Mouse (Mus musculus): ENCODE data around the gene H2-DMa. TPM values are rescaled to one million over a fixed set of nuclear protein-coding genes. Genes with fewer than 3 reads are reported as not detected.
A peak's percentile ranks its signal among the peaks of the same experiment; 100 is the strongest.

The H2-DMa gene
- polyA plus RNA-seq, 1 experiment from 2014 or later, result 15.2 TPM

- 0 out of 2 replicates have a peak, but pooled peaks cover 5% of the 10 kb centered on the region for H3K27me3 ChIP-seq (replicated peaks; ENCODE audit: control insufficient read depth, insufficient read depth, low read length)
- no peak overlapping the region for H3K4me3 ChIP-seq (ENCODE audit: low read depth, low read length)
- no peaks in the 10 kb centered on the region for H3K36me3 ChIP-seq (ENCODE audit: control insufficient read depth, insufficient read depth)
- peak; percentile 63 for TF ChIP-seq CTCF (IDR thresholded peaks at IDR 0.05; ENCODE audit: low read depth)
- no peak overlapping the region for H3K9ac ChIP-seq (ENCODE audit: low read depth, low read length)
- no peak overlapping the region for H3K27ac ChIP-seq (ENCODE audit: low read depth, low read length)
- no peak for ATAC-seq
- no peaks in the 10 kb centered on the region for H3K9me3 ChIP-seq (ENCODE audit: control insufficient read depth)
- H3K4me2 ChIP-seq (replicated peaks; ENCODE audit: low read depth), result no peak overlapping the region
- H3K4me1 ChIP-seq (replicated peaks; ENCODE audit: control insufficient read depth, insufficient read depth, low read length), result no peaks in the 10 kb centered on the region
- WGBS, result 73% methylated on average over 11 of the region's 11 CpGs
Observed at GRCm38 (mm10) chr17:34133289-34133688, 13.9 kb downstream of the H2-DMa start.

- Histone ChIP-seq H3K36me3 (ENCODE audit: control insufficient read depth, insufficient read depth) (no peaks in the 10 kb centered on the region), H3K9me3 (ENCODE audit: control insufficient read depth) (no peaks in the 10 kb centered on the region), H3K27me3 (replicated peaks; ENCODE audit: control insufficient read depth, insufficient read depth, low read length) (0 out of 2 replicates have a peak, but pooled peaks cover 16% of the 10 kb centered on the region), H3K4me3 (ENCODE audit: low read depth, low read length) (no peak overlapping the region), H3K27ac (ENCODE audit: low read depth, low read length) (no peak overlapping the region), H3K4me1 (replicated peaks; ENCODE audit: control insufficient read depth, insufficient read depth, low read length) (0 out of 2 replicates have a peak, but pooled peaks cover 2% of the 10 kb centered on the region), H3K4me2 (replicated peaks; ENCODE audit: low read depth) (no peak overlapping the region), H3K9ac (ENCODE audit: low read depth, low read length) (no peak overlapping the region)
- ATAC-seq, result no peak
- 75% methylated on average over 3 of the region's 3 CpGs for WGBS
- peak; percentile 6; the same call in 1 of the 2 replicates for TF ChIP-seq CTCF (IDR thresholded peaks at IDR 0.05; ENCODE audit: low read depth)
Observed at GRCm38 (mm10) chr17:34134451-34134850, 15.1 kb downstream of the H2-DMa start.

- H3K27ac ChIP-seq (ENCODE audit: low read depth, low read length), result no peak overlapping the region
Observed at GRCm38 (mm10) chr17:34135297-34136224, 16.2 kb downstream of the H2-DMa start.

GRCm38 (mm10) chr17:34137601-34138000 lies 18.3 kb downstream of the H2-DMa start:
- 0 out of 2 replicates have a peak, but pooled peaks cover 2% of the 10 kb centered on the region for H3K4me1 ChIP-seq (replicated peaks; ENCODE audit: control insufficient read depth, insufficient read depth, low read length)
- 73% methylated on average over 7 of the region's 7 CpGs for WGBS
- no peaks in the 10 kb centered on the region for H3K9me3 ChIP-seq (ENCODE audit: control insufficient read depth)
- H3K9ac ChIP-seq (ENCODE audit: low read depth, low read length), result no peak overlapping the region
- no peak overlapping the region for H3K4me3 ChIP-seq (ENCODE audit: low read depth, low read length)
- no peaks in the 10 kb centered on the region for H3K36me3 ChIP-seq (ENCODE audit: control insufficient read depth, insufficient read depth)
- H3K27me3 ChIP-seq (replicated peaks; ENCODE audit: control insufficient read depth, insufficient read depth, low read length), result peaks cover 29% of the 10 kb centered on the region; the same call in 1 of the 2 replicates
- ATAC-seq, result no peak
- no peak for TF ChIP-seq CTCF (IDR thresholded peaks at IDR 0.05; ENCODE audit: low read depth)
- no peak overlapping the region for H3K27ac ChIP-seq (ENCODE audit: low read depth, low read length)
- no peak overlapping the region for H3K4me2 ChIP-seq (replicated peaks; ENCODE audit: low read depth)

More at GRCm38 (mm10) chr17:34135297-34136224, 16.2 kb downstream of the H2-DMa start:
- ATAC-seq, result peak; percentile 97
- peak; percentile 100 for TF ChIP-seq CTCF (IDR thresholded peaks at IDR 0.05; ENCODE audit: low read depth)
- Histone ChIP-seq H3K9ac (ENCODE audit: low read depth, low read length) (no peak overlapping the region), H3K9me3 (ENCODE audit: control insufficient read depth) (no peaks in the 10 kb centered on the region), H3K4me3 (ENCODE audit: low read depth, low read length) (peak overlapping the region; percentile 35), H3K36me3 (ENCODE audit: control insufficient read depth, insufficient read depth) (no peaks in the 10 kb centered on the region), H3K4me1 (replicated peaks; ENCODE audit: control insufficient read depth, insufficient read depth, low read length) (0 out of 2 replicates have a peak, but pooled peaks cover 2% of the 10 kb centered on the region), H3K4me2 (replicated peaks; ENCODE audit: low read depth) (peak overlapping the region; percentile 71), H3K27me3 (replicated peaks; ENCODE audit: control insufficient read depth, insufficient read depth, low read length) (peaks cover 22% of the 10 kb centered on the region; the same call in 1 of the 2 replicates)
- WGBS, result 4% methylated on average over 31 of the region's 31 CpGs

GRCm38 (mm10) chr17:34138655-34139054 lies 19.3 kb downstream of the H2-DMa start:
- H3K27ac ChIP-seq (ENCODE audit: low read depth, low read length), result no peak overlapping the region
- WGBS, result 78% methylated on average over 7 of the region's 7 CpGs
- H3K9ac ChIP-seq (ENCODE audit: low read depth, low read length), result no peak overlapping the region
- H3K9me3 ChIP-seq (ENCODE audit: control insufficient read depth), result no peaks in the 10 kb centered on the region
- H3K27me3 ChIP-seq (replicated peaks; ENCODE audit: control insufficient read depth, insufficient read depth, low read length), result peaks cover 29% of the 10 kb centered on the region; the same call in 1 of the 2 replicates
- H3K4me3 ChIP-seq (ENCODE audit: low read depth, low read length), result no peak overlapping the region
- ATAC-seq, result no peak
- no peak for TF ChIP-seq CTCF (IDR thresholded peaks at IDR 0.05; ENCODE audit: low read depth)
- H3K4me1 ChIP-seq (replicated peaks; ENCODE audit: control insufficient read depth, insufficient read depth, low read length), result 0 out of 2 replicates have a peak, but pooled peaks cover 2% of the 10 kb centered on the region
- no peak overlapping the region for H3K4me2 ChIP-seq (replicated peaks; ENCODE audit: low read depth)
- no peaks in the 10 kb centered on the region for H3K36me3 ChIP-seq (ENCODE audit: control insufficient read depth, insufficient read depth)

GRCm38 (mm10) chr17:34139416-34139815 lies 20.1 kb downstream of the H2-DMa start:
- H3K27ac ChIP-seq (ENCODE audit: low read depth, low read length), result no peak overlapping the region
- WGBS, result 4% methylated on average over 16 of the region's 16 CpGs
- peak overlapping the region; percentile 29 for H3K4me3 ChIP-seq (ENCODE audit: low read depth, low read length)
- no peak for ATAC-seq
- TF ChIP-seq CTCF (IDR thresholded peaks at IDR 0.05; ENCODE audit: low read depth), result no peak
- no peaks in the 10 kb centered on the region for H3K9me3 ChIP-seq (ENCODE audit: control insufficient read depth)
- H3K4me2 ChIP-seq (replicated peaks; ENCODE audit: low read depth), result peak overlapping the region; percentile 74
- H3K4me1 ChIP-seq (replicated peaks; ENCODE audit: control insufficient read depth, insufficient read depth, low read length), result 0 out of 2 replicates have a peak, but pooled peaks cover 2% of the 10 kb centered on the region
- H3K27me3 ChIP-seq (replicated peaks; ENCODE audit: control insufficient read depth, insufficient read depth, low read length), result peaks cover 29% of the 10 kb centered on the region; the same call in 1 of the 2 replicates
- H3K36me3 ChIP-seq (ENCODE audit: control insufficient read depth, insufficient read depth), result no peaks in the 10 kb centered on the region
- no peak overlapping the region; the same call in 1 of the 2 replicates for H3K9ac ChIP-seq (ENCODE audit: low read depth, low read length)
